Mouse (Mus musculus): ENCODE data around the gene Prcd. TPM values are rescaled to one million over a fixed set of nuclear protein-coding genes. Genes with fewer than 3 reads are reported as not detected.

Gene Prcd
- polyA plus RNA-seq, 1 experiment from 2014 or later: 1.6 TPM

DNA sequence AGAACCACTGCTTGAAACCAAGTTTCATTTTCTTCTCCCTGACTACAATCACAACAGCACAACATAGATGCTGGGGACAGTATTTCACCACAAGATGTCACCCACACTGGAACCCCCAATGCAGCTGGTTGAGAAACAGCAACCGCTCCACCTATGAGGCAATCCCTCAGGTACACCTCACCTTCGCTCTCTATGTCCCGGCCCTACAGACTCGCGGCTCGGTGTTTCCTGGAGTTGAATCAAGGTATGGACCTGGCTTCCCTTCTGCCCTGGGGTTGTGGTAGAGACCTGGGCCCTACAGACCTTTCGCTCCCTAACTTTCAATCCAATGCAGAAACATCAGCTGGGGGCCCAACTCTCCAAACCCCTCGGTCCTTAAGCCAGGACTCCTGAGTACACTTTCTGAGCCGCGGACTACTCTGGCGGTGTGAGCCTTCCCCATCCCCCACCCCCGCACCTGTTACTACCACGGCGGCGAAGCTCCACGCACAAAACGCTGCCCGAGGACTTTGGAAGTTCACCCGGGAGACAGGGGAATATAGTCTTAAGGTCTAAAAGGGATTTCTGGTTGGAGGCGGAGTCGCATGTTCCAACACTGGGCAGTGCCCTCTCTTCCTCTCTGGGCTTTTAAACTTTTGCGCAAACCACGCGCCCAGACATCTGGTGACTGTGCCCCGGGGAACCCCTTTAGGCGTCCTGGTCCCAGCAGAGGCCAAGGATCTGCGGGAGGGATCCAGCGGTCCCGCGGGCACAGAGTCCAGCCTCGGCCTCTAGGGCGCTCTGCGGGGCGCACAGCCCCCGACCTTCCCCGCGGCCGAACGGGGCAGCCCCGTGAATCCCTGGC lies 29.8 kb upstream of the Prcd start:
- peak; percentile 8 for DNase-seq
- Histone ChIP-seq H3K36me3 (ENCODE audit: control insufficient read depth, insufficient read depth, low read length) (no peaks in the 10 kb centered on the region), H3K4me3 (replicated peaks; ENCODE audit: low read depth, low read length) (peak overlapping the region; percentile 36), H3K4me1 (ENCODE audit: control insufficient read depth, insufficient read depth, low read length) (peaks cover 5% of the 10 kb centered on the region; the same call in 1 of the 2 replicates), H3K9ac (replicated peaks; ENCODE audit: low read length) (0 out of 2 replicates have a peak overlapping the region, but pooled peaks have one; percentile 20), H3K27me3 (ENCODE audit: control insufficient read depth, insufficient read depth, low read length) (peaks cover 23% of the 10 kb centered on the region), H3K4me2 (ENCODE audit: low read length) (peak overlapping the region; percentile 59), H3K9me3 (ENCODE audit: control insufficient read depth, low read length) (no peaks in the 10 kb centered on the region), H3K27ac (replicated peaks; ENCODE audit: low read depth, low read length) (no peak overlapping the region)
- WGBS: 7% methylated on average over 40 of the region's 40 CpGs
- no peak for ATAC-seq (ENCODE audit: low FRiP score, low TSS enrichment)

DNA sequence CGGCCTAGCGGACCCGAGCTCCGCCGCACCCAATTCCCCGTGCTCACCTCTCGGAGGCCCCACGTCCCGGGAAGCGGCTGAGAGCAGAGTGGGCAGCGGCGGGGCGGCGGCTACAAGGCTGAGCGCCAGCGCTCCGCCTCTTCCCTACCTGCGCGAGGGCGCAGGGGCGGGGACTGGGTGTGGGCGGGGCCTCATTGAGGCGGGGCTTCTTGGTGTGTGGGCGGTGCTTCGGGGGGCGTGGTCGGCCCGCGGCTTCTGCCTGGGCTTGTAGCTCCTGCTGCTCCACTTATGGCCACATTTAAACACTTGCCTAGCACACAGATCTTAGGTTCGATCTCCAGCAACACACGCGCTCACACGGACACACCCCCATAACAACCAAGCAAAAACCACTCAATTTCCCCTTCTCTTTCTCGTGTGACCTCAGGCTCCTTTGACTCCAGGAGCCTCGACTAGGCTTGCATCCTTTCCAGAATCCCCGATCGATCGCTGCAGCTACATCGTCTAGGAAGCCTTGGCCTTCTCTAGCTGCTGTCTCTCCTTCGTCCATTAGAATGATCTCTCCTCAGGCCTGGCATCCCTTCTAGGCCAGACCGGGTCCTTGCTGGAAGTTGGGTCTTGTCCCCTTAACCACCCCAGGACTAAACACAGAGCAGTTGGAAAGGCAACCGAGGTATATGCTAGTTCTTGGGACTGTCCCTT lies 29.1 kb upstream of the Prcd start:
- Histone ChIP-seq H3K4me3 (replicated peaks; ENCODE audit: low read depth, low read length) (peak overlapping the region; percentile 36), H3K4me2 (ENCODE audit: low read length) (peak overlapping the region; percentile 59), H3K9ac (replicated peaks; ENCODE audit: low read length) (0 out of 2 replicates have a peak overlapping the region, but pooled peaks have one; percentile 20), H3K4me1 (ENCODE audit: control insufficient read depth, insufficient read depth, low read length) (peaks cover 5% of the 10 kb centered on the region; the same call in 1 of the 2 replicates), H3K27me3 (ENCODE audit: control insufficient read depth, insufficient read depth, low read length) (peaks cover 23% of the 10 kb centered on the region), H3K27ac (replicated peaks; ENCODE audit: low read depth, low read length) (no peak overlapping the region), H3K9me3 (ENCODE audit: control insufficient read depth, low read length) (no peaks in the 10 kb centered on the region), H3K36me3 (ENCODE audit: control insufficient read depth, insufficient read depth, low read length) (no peaks in the 10 kb centered on the region)
- peak; percentile 59 for DNase-seq
- WGBS: 12% methylated on average over 42 of the region's 42 CpGs
- peak; percentile 43; the same call in 1 of the 2 replicates for ATAC-seq (ENCODE audit: low FRiP score, low TSS enrichment)

DNA sequence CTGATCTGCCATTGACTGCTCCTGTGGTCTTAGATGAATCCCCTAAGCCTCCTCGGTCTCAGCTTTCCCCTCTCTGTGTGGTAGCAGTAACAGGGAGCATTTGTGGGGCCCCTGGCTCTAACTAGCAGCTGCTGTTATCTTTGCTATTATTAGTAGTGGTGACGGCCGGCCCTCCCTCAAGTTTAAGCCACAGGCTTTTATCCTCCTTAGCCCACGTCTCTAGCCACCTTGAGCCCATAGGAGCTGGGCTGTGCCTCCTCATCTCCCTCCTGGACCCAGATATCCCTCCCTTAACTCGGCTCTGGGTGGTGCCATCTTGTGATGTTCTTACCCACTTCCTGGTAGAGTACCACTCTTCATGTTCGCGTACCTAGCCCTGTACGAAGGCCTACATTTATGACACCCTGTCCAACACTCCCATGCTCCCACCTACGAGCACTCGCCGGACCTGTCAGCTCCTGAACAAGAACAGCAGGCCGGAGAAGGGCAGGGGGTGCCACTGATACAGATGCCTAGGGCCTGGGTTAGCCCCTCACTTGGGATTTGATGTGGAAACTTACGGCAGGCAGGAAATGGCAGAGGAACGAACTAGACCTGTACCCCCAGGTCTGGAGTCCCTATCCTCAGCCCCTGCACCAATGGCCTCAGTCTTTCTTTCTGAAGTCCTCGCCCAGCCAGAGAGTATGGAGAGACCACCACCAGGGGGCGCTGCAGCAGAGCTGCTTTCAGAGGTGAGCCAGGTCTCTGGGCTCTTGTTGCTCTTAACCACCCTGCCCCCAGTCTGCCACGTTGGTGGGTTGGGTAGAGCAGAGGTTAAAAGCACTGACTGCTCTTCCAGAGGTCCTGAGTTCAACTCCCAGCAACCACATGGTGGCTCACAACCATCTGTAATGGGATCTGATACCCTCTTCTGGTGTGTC lies 28.0 kb upstream of the Prcd start:
- Histone ChIP-seq H3K9ac (replicated peaks; ENCODE audit: low read length) (no peak overlapping the region), H3K4me3 (replicated peaks; ENCODE audit: low read depth, low read length) (no peak overlapping the region), H3K36me3 (ENCODE audit: control insufficient read depth, insufficient read depth, low read length) (no peaks in the 10 kb centered on the region), H3K9me3 (ENCODE audit: control insufficient read depth, low read length) (no peaks in the 10 kb centered on the region), H3K4me1 (ENCODE audit: control insufficient read depth, insufficient read depth, low read length) (peaks cover 5% of the 10 kb centered on the region; the same call in 1 of the 2 replicates), H3K27ac (replicated peaks; ENCODE audit: low read depth, low read length) (no peak overlapping the region), H3K27me3 (ENCODE audit: control insufficient read depth, insufficient read depth, low read length) (peaks cover 23% of the 10 kb centered on the region), H3K4me2 (ENCODE audit: low read length) (no peak overlapping the region)
- 74% methylated on average over 17 of the region's 17 CpGs for WGBS
- no peak for ATAC-seq (ENCODE audit: low FRiP score, low TSS enrichment)
- peak; percentile 52 for DNase-seq

DNA sequence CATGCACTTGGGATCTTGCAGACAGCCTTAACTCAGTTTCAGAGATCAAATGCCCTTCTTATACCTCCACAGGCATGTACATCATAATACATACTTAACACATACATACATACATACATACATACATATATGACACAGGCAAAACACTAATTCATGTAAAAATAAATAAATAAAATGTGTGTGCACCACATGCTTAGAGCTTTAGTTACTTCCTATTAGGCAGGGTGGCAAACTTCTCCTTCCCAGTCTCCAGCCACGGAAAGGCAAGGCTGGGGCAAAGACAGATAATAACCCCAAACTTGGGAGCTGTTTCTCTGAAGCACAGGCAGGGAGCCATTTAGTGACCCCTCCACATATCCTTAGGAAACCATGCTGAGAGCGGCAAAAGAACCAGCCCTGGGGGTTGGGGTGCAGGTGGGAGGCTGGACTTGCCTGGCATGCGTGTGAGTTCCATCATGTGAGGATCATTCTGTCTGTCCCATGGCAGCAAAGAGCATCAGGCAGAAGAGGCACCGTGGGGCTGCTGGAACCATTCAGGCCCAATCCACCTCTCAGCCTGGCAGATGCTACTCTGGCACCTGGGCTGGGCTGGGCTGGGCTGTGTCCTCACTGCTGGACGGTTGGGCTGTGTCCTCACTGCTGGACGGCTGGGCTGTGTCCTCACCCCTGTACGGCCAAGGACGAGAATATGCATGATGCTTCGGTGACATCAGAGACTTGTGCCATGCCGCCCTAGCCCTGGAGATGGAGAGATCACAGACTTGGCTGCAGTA lies 26.8 kb upstream of the Prcd start, which contains the start of gene Rhbdf2:
TSS of gene Rhbdf2 (minus strand) at position 721 of the 773 bp plus-strand sequence.
- H3K9me3 ChIP-seq (ENCODE audit: control insufficient read depth, low read length): no peaks in the 10 kb centered on the region
- DNase-seq (no peak), ATAC-seq (ENCODE audit: low FRiP score, low TSS enrichment) (no peak)
- peaks cover 5% of the 10 kb centered on the region; the same call in 1 of the 2 replicates for H3K4me1 ChIP-seq (ENCODE audit: control insufficient read depth, insufficient read depth, low read length)
- WGBS: 70% methylated on average over 10 of the region's 10 CpGs
- no peak within 1 kb of the TSS for H3K9ac ChIP-seq (replicated peaks; ENCODE audit: low read length)
- H3K27me3 ChIP-seq (ENCODE audit: control insufficient read depth, insufficient read depth, low read length): peaks cover 23% of the 10 kb centered on the region
- no peak within 1 kb of the TSS for H3K4me2 ChIP-seq (ENCODE audit: low read length)
- no peaks in the 10 kb centered on the region for H3K36me3 ChIP-seq (ENCODE audit: control insufficient read depth, insufficient read depth, low read length)
- no peak within 1 kb of the TSS for H3K4me3 ChIP-seq (replicated peaks; ENCODE audit: low read depth, low read length)
- no peak within 1 kb of the TSS for H3K27ac ChIP-seq (replicated peaks; ENCODE audit: low read depth, low read length)

DNA sequence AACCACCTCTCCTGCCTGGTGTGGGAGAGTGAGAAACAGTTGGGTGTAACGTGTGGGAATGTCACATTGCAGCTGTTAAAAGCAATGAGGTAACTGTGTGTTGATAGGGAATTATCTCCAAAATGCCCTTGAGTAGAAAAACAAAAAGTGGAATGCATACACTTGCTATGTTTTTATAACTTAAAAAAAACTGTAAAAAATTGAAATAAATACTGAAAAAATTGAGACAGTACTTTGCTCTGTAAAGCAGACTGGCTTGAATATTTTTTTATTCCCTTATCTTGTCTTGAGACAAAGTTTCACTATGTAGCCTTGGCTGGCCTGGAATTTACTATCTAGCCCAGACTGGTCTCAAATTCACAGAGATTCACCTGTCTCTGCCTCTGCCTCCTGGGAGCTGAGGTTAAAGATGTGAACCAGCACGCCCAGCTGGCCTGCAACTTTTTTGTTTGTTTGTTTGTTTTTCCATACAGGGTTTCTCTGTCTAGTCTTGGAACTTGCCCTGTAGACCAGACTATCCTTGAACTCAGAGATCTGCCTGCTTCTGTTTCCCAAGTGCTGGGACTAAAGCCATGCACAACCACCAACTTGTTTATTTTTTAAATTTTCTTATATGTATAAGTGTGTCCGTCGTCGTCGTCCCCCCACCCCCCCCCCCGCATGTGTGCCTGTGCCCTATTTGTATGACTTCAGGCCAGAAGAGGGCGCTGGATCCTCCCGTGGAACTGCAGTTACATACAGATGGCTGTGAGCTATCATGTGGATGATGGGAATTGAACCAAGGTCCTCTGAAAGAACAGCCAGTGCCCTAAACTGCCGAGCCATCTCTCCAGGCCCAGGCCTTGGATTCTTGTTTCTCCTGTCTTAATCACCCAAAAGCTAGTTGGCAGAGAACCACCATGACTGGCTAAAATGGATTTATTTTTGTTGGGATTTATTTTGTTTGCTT lies 26.0 kb upstream of the Prcd start:
- no peak overlapping the region for H3K27ac ChIP-seq (replicated peaks; ENCODE audit: low read depth, low read length)
- peaks cover 23% of the 10 kb centered on the region for H3K27me3 ChIP-seq (ENCODE audit: control insufficient read depth, insufficient read depth, low read length)
- DNase-seq: peak; percentile 34
- ATAC-seq (ENCODE audit: low FRiP score, low TSS enrichment): no peak
- peaks cover 5% of the 10 kb centered on the region; the same call in 1 of the 2 replicates for H3K4me1 ChIP-seq (ENCODE audit: control insufficient read depth, insufficient read depth, low read length)
- H3K4me3 ChIP-seq (replicated peaks; ENCODE audit: low read depth, low read length): no peak overlapping the region
- no peaks in the 10 kb centered on the region for H3K9me3 ChIP-seq (ENCODE audit: control insufficient read depth, low read length)
- H3K4me2 ChIP-seq (ENCODE audit: low read length): no peak overlapping the region
- H3K36me3 ChIP-seq (ENCODE audit: control insufficient read depth, insufficient read depth, low read length): no peaks in the 10 kb centered on the region
- H3K9ac ChIP-seq (replicated peaks; ENCODE audit: low read length): no peak overlapping the region
- 40% methylated on average over 10 of the region's 10 CpGs for WGBS

DNA sequence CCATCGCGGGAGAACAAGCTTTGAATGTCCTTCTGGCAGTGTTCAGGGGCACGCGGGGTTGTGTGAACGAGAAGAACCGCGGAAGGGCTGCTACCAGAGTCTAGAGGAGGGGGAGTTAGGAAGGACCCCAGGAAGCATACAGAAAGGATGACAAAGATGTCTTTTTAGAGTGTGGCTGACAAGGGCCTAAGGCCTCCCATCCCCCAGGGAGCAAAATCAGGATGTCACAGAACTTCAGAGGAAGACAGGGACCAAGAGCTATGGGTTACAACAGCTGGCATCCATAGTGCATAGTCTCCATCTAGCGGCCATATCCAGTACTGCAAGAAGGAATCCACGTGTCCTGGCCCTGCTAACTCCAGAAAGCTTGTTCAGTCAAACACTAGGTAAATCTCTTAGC lies 24.6 kb upstream of the Prcd start:
- no peak overlapping the region for H3K4me2 ChIP-seq (ENCODE audit: low read length)
- WGBS: 57% methylated on average over 9 of the region's 9 CpGs
- no peak overlapping the region for H3K9ac ChIP-seq (replicated peaks; ENCODE audit: low read length)
- H3K27me3 ChIP-seq (ENCODE audit: control insufficient read depth, insufficient read depth, low read length): peaks cover 17% of the 10 kb centered on the region
- H3K4me3 ChIP-seq (replicated peaks; ENCODE audit: low read depth, low read length): no peak overlapping the region
- ATAC-seq (ENCODE audit: low FRiP score, low TSS enrichment): peak; percentile 48; the same call in 1 of the 2 replicates
- no peaks in the 10 kb centered on the region for H3K36me3 ChIP-seq (ENCODE audit: control insufficient read depth, insufficient read depth, low read length)
- H3K9me3 ChIP-seq (ENCODE audit: control insufficient read depth, low read length): no peaks in the 10 kb centered on the region
- H3K27ac ChIP-seq (replicated peaks; ENCODE audit: low read depth, low read length): no peak overlapping the region
- H3K4me1 ChIP-seq (ENCODE audit: control insufficient read depth, insufficient read depth, low read length): peaks cover 5% of the 10 kb centered on the region; the same call in 1 of the 2 replicates
- DNase-seq: peak; percentile 95

DNA sequence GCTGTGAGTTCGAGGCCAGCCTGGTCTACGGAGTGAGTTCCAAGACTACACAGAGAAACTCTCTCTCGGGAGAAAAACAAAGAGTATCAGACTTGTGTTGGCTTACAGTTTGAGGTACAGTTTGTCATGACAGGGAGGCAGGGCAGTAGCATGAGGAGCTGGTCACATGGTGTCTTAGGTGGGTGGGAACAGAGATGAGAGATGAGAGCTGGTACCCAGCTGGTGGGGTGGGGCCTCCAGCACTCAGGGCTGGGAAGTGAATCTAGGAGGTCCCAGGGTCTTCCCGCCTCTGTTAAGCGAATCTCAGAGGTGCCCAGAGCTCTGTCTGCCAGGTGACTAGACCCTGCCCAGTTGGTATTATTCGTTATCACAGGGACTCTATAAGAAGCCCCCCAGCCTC lies 23.9 kb upstream of the Prcd start:
- no peak overlapping the region for H3K4me2 ChIP-seq (ENCODE audit: low read length)
- DNase-seq (no peak), ATAC-seq (ENCODE audit: low FRiP score, low TSS enrichment) (no peak)
- H3K4me3 ChIP-seq (replicated peaks; ENCODE audit: low read depth, low read length): no peak overlapping the region
- H3K9ac ChIP-seq (replicated peaks; ENCODE audit: low read length): no peak overlapping the region
- no peaks in the 10 kb centered on the region for H3K9me3 ChIP-seq (ENCODE audit: control insufficient read depth, low read length)
- 87% methylated on average over 6 of the region's 6 CpGs for WGBS
- H3K27me3 ChIP-seq (ENCODE audit: control insufficient read depth, insufficient read depth, low read length): peaks cover 9% of the 10 kb centered on the region
- no peaks in the 10 kb centered on the region for H3K36me3 ChIP-seq (ENCODE audit: control insufficient read depth, insufficient read depth, low read length)
- no peaks in the 10 kb centered on the region for H3K4me1 ChIP-seq (ENCODE audit: control insufficient read depth, insufficient read depth, low read length)
- no peak overlapping the region for H3K27ac ChIP-seq (replicated peaks; ENCODE audit: low read depth, low read length)

Data from midbrain, embryonic 14.5 days (tissue).